Mouse (Mus musculus) brain, adult 2 months (tissue): ENCODE results near the gene Diaph2.
"Not testable (repeated sequence)": the region's sequence is repeated elsewhere in the genome, so short reads cannot be mapped to it uniquely, and the experiment has no call there.

ENCODE experiments used
- DNase-seq: peaks from one replicate; pipeline ENCODE4 v3.0.0; 2011; ENCODE audit warnings: low read depth, low spot score

Diaph2 gene

DNA sequence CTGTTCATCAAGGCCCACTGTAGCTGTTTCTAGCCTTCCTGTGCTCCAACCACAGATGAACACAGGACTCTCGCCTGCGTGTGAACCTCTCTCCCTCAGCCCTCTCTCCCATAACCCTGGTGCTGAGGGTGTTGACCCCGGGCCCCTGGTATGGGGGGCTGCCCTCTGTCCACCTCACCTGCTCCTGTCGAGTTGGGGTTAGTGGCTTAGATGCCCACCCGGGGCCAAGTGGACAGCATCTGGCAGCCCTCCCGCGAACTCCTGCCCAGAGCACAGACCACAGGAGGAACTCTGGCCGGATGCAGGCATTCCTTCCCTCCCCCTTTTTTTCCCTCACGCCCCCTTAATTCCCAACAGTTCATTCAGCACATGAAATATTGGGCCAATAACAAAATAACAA is 537.5 kb downstream of the Diaph2 start:
- no peak for DNase-seq

DNA sequence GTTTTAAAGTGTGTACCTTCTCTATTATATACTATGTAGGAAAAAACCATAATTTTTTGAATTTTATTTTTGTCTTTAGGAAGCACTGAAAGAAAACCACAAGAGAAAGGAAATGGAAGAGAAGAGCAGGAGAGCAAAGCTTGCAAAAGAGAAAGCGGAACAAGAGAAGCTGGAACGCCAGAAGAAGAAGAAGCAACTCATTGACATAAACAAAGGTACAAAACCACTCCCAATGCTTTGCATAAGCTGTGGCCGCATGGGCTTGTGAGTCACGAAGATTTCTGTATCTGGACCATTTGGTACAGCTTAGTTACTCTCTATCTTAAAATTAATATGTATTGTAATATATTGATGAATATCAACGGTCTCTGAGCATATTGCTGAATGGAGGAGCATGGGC is 540.2 kb downstream of the Diaph2 start:
- DNase-seq = no peak

DNA sequence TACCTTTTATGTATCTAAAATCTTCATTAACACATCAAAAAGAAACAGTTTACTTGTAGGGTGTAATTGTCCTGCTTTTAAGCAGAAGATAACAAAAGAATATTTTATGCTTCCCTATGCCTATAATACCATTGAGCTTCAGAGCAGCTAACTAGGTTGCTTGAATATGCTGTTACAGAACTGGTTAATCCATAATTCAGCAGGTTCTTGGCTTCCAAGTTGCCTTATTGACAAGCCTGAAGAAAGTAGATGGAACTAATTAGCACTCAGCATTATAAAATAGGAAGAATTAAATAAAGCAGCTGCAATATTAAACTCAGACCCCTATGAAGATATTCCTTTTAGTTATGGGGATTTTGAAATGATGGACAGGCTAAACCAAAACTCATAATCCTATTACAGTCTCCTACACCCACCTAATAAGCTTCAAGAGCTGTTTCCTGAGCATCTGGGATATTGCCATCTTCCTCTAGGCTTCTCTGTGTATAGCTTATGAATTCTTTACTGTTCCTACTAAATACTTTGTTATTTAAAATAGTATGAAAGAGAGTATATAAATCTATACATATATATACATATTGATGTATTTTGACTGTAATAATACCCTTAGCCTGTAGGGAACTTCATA is 601.4 kb downstream of the Diaph2 start:
- DNase-seq = no peak

DNA sequence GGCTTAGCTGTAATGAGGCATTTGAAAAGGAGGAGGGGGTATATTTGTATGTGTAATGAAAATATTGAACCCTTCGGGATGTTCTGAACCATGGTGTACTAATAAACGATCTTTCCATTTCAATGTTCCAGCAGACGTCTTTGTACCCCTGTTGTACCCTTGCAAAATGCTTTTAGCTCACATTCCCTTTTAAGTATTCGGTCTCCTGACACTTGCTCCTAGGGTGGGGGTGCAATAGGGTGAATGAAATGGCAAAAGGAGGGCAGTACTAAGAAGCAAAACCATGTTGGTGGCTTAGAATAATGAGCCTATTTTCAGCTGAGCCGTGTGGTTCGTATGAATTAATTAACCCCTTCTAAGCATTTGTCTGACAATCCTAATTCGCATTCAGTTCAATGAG is 601.9 kb downstream of the Diaph2 start:
- DNase-seq = no peak

DNA sequence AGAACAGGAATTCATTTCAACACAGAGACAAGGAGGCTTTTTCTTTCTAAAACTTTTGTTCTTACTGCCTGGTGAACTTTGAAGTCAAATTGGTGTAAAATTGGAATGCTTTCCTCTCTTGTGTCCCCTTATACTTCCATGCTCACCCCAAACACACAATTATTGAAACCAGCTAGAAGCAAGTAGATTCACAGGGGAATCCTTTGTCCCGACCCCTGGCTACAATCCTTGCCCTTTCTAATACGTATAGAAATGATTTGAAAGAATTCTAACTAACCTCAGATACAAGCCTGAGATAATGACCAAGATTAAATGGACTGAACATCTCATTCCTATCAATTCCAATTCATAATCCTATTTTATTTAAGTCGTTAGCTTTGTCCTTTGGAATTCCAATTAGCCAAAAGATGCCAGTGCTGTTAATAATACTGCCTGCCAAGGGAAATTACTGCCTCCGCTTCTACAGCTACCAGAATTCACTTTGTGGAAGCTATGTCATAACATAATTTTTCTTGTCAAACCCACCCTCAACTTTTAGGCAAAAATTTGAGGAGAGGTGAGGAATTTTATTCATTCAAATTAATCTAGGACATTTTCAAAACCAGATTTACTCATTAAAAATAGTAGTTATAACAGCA is 644.1 kb downstream of the Diaph2 start:
- no peak for DNase-seq

DNA sequence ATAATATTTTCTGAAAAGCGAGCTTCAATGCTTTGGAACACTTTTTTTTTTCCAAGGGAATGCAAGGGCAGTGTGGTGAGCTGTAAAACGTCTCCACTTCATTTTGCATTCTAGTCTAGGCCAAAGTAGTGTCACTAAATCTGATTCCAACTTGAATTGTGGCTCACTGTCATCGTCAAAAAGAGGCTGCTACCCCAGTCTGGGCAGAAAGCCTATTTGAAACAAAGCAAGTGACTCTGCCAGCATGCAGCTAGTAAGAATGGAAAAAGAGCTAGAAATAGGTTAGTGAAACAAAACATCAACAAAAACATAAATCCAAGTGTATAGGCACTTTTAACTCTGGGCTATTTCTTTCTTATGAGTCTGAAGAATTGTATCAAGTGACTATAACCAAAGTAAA is 653.7 kb downstream of the Diaph2 start:
- peak; percentile 79 for DNase-seq

DNA sequence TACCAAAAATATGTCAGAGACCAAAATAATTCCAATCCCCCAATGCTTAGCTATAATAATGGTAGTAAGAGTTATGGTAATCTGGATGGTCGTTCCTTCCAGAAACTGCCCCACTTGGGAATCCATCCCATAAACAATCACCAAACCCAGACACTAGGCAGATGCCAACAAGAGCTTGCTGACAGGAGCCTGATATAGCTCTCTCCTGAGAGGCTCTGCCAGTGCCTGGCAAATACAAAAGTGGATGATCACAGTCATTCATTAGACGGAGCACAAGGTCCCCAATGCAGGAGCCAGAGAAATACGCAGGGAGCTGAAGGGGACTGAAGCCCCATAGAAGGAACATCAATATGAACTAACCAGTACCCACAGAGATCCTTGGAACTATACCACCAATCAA is 657.9 kb downstream of the Diaph2 start:
- not testable (repeated sequence) for DNase-seq

DNA sequence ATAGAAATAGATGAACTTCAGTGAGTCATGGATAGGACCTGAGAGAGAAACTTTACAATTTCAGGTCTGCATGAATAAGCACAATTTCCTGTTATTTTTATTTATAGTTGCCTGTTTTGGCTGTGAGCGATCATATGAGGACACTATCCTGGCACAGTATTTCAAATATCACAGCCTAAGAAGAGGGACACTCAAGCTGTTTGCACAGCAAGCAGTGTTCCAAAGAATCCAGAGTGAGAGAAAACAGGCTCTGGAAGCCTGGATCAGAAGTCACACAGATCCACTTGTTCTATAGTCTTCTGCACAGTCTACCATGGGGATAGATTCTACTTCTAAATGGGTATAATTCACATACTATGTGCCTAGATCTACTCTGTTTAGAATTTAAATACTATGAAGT is 659.4 kb downstream of the Diaph2 start:
- peak; percentile 84 for DNase-seq

DNA sequence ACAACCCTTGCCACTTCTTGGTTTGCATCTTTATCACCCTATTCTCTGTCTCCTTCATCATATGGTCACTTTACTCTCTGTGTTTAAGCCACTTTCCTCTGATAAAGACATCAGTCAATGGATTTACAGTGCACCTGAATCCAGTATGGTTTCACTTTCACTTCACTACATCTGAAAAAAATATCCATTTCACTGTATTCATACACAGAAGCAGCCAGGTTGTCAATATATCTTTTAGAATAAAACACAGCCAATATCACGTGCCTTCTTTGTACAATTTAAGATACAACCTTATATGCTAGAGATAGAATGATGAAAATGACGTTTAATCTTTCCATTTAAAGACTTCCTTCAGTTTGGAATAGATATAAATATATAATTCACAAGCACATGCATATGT is 673.6 kb downstream of the Diaph2 start:
- no peak for DNase-seq

DNA sequence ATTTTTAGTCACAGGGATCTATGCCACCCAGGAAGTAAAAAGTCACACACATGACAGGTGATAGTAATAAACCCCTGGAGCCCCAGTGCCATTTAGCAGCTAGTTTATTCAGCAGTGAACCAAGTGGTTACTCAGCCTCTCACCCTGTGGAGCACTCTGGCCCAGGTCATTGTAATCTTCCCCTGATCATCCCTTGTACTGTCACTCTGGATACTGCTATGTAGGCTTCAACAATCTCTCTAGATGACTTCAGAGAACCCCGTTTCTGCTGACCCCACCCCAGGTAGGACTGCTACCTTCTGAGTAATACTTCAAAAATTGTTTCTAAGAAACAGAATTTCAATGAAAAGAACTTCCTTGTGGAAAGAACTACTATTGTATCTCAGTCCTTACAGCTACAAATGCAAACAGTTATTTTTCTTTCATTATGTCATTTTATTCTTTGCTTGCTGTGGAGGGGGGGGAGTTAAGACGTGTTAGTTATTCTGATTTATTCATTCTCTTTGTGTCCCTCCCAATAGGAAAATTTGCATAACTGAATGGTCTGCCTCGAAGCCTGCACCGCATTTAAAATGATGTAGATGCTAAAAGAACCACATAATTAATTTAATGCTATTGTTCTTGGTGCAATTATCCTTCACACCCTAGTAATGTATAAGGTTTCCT is 702.4 kb downstream of the Diaph2 start:
- no peak for DNase-seq

DNA sequence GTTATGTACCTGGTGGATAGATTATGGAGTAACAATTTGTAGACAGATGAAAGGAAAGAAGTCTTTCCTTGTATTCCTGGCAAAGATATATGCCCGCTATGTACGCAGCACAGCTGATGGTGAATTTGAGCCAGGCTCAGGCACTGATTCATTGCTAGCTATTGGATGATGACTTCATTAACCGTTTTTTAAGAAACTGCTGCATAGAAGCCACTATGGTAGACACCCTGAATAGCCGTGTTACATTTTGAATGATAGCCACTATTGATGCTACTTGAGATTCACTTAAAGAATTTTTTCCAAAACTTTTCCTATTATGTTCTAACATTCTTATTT is 702.9 kb downstream of the Diaph2 start:
- no peak for DNase-seq

DNA sequence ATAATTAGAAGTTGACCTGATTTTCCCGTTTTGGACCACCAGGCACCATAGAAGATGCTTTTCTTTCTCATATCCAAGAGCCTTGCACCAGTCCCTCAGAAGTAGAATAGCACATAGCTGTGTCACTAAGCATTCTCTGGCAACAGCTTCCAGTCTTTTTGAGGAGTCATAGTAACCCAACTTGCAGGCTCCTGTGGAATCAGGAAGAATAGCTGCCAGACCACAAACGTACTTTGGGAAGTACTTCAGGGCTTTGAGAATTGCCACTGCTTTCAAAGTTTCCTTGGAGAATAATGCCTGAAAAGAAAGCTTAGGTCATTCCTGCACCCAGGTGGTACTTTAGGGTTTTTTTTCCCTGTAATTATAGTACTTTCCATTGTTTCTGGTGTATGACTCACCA is 723.6 kb downstream of the Diaph2 start:
- no peak for DNase-seq

DNA sequence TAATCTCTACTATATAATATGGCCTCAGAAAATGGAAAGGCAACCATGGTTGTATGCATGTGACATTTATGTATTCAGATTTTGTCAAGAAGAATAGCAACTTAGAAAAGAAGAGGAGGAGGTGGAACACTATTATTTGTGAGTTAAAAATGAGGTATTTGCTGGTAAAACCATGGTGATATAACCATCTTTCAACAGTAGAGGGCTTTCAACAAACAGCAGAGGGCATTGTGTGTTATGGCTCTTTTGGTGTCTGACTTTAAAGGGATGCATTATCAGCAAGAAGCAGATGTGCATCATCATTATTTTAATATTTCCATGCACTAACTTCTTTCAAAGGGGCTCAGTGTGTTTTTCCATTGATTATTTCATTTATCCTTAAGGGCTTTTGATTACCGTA is 731.3 kb downstream of the Diaph2 start:
- DNase-seq = no peak

DNA sequence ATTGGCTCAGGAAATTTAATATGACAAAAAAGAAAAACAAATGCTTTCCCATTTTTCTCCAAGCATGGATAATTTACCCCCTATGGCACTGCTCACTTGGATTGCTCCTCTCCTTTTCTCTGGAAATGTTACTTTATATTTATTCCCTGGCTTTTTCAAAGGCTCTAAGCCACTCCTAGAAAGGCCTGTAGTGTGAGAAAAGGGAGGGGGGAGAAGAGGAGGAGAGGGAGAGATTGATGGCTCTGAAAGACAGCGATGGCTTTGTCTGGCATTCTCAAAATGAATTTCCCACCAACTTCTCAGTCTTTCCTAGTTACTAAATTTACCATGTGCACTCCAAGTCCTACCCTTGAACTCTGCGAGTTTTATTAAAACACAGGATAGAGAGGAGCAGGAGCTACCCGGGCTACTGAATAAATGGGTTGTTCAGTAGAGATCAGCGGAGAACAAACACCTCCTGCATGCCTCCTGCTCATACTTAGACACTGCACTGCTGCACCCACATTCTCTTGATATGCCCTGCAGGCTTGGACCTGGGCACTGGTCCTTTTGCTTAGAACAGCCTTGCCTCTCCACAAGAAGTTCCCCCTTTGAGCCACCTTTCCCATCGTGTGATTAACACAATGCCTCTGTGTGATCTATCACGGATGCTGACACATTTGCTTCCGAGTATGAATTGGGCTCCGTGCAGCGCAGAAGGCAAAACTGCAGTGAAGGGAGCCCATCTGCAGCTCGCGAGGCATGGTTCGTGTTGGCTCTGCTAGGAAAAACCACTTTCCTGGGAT is 753.3 kb downstream of the Diaph2 start:
- peak; percentile 47 for DNase-seq

DNA sequence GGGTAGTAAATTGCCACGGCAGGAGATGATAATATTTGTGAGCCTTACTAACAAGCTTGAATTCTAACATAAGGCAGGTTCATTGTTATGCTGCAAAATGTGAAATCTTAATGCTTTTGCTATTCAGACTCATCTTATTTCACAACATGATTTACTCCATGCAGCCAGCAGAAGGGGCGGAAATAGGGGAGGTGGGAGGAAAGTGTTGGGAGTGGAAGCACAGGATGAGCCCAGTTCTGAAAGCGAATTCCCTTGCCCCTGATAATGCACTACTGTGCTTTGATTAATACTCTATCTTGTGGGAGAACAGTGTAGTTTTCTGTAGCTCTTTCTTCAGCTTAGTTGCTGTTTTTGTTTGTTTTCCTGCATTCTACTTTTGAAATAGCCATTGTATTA is 753.9 kb downstream of the Diaph2 start:
- no peak for DNase-seq

DNA sequence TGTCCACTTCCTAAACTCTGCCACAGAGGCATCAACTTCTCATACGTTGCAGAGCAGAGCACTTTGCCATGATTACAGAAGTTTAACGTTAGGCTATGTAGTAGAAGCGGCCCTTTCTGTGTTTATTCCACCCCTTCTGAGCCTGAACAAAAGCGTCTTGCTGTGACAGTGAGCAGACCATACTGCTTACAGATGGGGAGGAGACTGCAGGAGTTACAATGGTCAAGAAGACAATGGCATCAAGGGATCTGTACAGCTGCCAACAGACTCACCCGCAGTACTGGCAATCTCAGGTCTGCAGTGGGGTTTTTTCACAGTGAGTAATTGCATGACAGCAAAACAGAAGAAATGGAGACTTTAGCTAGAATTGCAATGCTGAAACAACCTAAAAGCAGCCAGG is 756.1 kb downstream of the Diaph2 start:
- DNase-seq = peak; percentile 6
